Mouse (Mus musculus) splenic B cell, adult 2 months (primary cell): ENCODE data around the gene Slc25a26.

Source experiments
- DNase-seq: peaks from one replicate; pipeline ENCODE4 v3.0.0-alpha.2; 2011; ENCODE audit warnings: low read depth, low spot score
- H3K27me3 ChIP-seq: 2 replicates; pipeline ENCODE4 v1.6.1; 2012; ENCODE audit warnings: mild to moderate bottlenecking, low read length, moderate library complexity, mixed read lengths; ENCODE audit not compliant: control insufficient read depth, poor library complexity, insufficient read depth, severe bottlenecking
- H3K36me3 ChIP-seq: 2 replicates; pipeline ENCODE4 v1.6.1; 2012; ENCODE audit warnings: mild to moderate bottlenecking, low read length, moderate library complexity, mixed read lengths; ENCODE audit not compliant: control insufficient read depth, poor library complexity, insufficient read depth, severe bottlenecking

Gene Slc25a26

DNA sequence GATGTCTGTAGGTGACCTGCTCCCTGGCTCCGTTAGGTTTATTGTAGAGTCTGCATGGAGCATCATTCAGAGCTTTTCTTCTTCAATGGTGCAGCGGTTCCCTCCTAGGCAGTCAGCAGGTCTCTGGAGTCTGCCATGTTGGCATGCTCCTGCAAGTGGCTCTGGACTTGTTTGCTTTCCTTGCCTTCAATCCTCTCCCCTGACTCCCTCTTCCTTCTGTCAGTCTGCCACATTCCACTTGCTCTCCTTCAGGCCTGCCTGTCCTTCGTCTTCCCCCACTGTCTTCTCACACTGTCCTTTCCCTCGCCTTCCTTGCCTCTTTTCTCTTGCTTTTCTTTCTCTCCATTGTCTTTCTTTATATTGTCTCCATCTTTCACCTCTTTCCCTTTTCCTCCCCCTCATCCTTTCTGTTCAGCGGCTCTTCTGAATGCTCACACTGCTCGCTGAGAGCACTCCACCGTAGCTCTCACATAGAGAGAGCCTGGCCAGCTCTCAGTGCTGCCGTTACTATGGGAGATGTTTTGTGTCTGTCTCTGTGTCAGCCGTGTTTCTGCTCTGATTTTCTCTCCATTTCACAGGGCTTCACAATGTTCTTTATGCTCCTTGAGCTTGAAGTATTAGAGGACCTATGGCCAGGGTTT is 75.5 kb downstream of the Slc25a26 start:
- H3K27me3 ChIP-seq = no peaks in the 10 kb centered on the region
- DNase-seq = no peak

GRCm38 (mm10) chr6:94577991-94578390 is 77.9 kb downstream of the Slc25a26 start:
- no peak for DNase-seq
- Histone ChIP-seq H3K36me3 (no peaks in the 10 kb centered on the region), H3K27me3 (no peaks in the 10 kb centered on the region)

More for the DNA sequence above, 75.5 kb downstream of the Slc25a26 start:
- no peaks in the 10 kb centered on the region for H3K36me3 ChIP-seq

- DNase-seq = no peak
- Histone ChIP-seq H3K36me3 (no peaks in the 10 kb centered on the region), H3K27me3 (no peaks in the 10 kb centered on the region)
These were observed 81.9 kb downstream of the Slc25a26 start for GRCm38 (mm10) chr6:94582055-94582454.

GRCm38 (mm10) chr6:94584147-94584695 is 84.1 kb downstream of the Slc25a26 start:
- DNase-seq = no peak
- no peaks in the 10 kb centered on the region for H3K27me3 ChIP-seq
- no peaks in the 10 kb centered on the region for H3K36me3 ChIP-seq

DNA sequence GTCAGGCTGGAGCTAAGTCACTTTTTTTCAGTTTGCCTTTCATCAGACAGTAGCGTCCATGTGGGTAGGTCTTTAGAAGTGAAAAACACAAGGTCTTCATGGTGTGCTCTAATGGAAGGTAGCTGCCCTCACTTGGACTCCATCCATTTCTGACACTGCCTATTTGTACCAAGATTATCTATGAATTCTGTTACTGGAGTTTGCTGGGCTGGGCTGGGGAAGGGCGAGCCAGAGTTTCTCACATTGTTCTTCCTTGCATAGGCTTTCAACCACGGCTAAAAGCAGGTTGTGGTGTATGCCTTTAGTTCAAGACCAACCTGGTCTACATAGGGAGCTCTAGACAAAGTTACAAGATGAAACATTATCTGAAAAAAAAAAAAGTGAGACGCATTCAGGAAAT is 84.8 kb downstream of the Slc25a26 start:
- Histone ChIP-seq H3K36me3 (no peaks in the 10 kb centered on the region), H3K27me3 (no peaks in the 10 kb centered on the region)
- DNase-seq = no peak

DNA sequence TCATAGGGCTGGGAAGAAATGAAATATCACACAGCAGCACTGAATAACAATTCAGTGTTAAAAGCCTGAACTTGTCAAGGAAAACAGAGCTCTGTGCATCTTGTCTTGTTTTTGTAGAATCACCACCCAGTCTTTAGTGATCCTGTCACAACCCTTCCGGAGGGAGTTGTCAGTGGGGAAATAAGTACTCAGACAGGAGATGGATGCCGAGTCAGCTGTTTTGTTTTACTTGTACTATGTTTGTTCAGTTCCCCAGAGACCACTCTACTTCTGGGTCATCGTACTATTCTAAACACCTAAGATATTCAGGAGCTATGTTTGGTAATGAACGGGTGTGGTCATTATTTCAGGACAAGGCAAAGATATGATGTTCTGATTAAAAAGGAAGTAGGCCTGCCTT is 88.2 kb downstream of the Slc25a26 start:
- Histone ChIP-seq H3K27me3 (no peaks in the 10 kb centered on the region), H3K36me3 (no peaks in the 10 kb centered on the region)
- DNase-seq = no peak

DNA sequence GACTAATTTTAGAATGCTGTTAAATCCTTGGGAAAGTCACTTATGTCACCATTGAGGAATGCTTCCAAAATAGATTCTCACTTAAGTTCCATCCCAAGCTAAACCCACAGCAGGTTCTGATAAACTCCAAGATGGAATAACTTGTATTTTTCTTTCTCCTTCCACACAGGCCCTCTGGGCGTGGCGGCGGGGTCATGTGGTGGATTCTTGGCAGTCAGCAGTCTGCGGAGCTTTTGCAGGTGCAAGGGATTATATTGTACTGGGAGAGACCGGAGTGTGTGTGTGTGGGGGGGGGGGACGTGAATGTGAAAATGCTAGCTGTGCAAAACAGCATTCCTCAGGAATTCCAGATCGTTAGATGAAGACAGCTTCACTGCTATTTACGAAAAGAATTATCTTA is 92.1 kb downstream of the Slc25a26 start:
- H3K36me3 ChIP-seq = no peaks in the 10 kb centered on the region
- no peaks in the 10 kb centered on the region for H3K27me3 ChIP-seq
- DNase-seq = no peak

GRCm38 (mm10) chr6:94592710-94593109 is 92.6 kb downstream of the Slc25a26 start:
- Histone ChIP-seq H3K36me3 (no peaks in the 10 kb centered on the region), H3K27me3 (no peaks in the 10 kb centered on the region)
- no peak for DNase-seq

DNA sequence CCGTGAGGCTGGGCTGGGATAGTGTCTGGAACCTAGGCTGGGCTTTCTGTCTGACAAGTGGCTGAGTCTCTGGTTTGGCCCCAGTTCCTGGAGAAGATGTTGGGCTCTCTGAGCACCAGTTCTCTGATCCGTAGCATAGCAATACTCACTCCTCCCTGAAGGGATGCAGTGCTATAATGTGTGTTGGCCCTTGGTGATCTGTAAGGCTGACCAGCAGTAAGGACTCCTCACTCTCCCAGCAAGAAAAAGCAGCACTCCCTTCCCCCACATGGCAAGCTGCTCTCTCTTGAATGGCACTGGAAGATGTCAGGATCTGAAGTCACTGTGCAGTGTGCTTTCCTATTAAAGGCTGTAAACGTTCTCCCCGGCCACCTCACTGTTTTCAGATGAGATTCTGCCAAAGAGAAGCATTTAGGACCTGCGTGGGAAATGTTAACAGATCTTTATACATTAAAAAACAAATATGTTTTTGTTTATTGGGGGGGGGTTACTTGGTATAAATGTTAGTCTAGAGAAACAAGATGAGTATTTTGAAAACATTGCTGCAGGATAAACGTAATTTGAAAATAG is 94.0 kb downstream of the Slc25a26 start:
- no peak for DNase-seq
- no peaks in the 10 kb centered on the region for H3K27me3 ChIP-seq
- no peaks in the 10 kb centered on the region for H3K36me3 ChIP-seq

- H3K27me3 ChIP-seq = no peaks in the 10 kb centered on the region
- DNase-seq = no peak
- no peaks in the 10 kb centered on the region for H3K36me3 ChIP-seq
These were observed 94.6 kb downstream of the Slc25a26 start for GRCm38 (mm10) chr6:94594711-94595110.

GRCm38 (mm10) chr6:94595206-94595605 is 95.1 kb downstream of the Slc25a26 start:
- no peaks in the 10 kb centered on the region for H3K36me3 ChIP-seq
- no peaks in the 10 kb centered on the region for H3K27me3 ChIP-seq

GRCm38 (mm10) chr6:94596051-94596760 is 96.1 kb downstream of the Slc25a26 start:
- Histone ChIP-seq H3K36me3 (no peaks in the 10 kb centered on the region), H3K27me3 (no peaks in the 10 kb centered on the region)

More at GRCm38 (mm10) chr6:94595206-94595605, 95.1 kb downstream of the Slc25a26 start:
- no peak for DNase-seq

GRCm38 (mm10) chr6:94596761-94597485 is 96.8 kb downstream of the Slc25a26 start:
- H3K36me3 ChIP-seq = no peaks in the 10 kb centered on the region
- H3K27me3 ChIP-seq = no peaks in the 10 kb centered on the region
- DNase-seq = peak; percentile 45

More at GRCm38 (mm10) chr6:94596051-94596760, 96.1 kb downstream of the Slc25a26 start:
- no peak for DNase-seq

- H3K36me3 ChIP-seq = no peaks in the 10 kb centered on the region
- no peaks in the 10 kb centered on the region for H3K27me3 ChIP-seq
- DNase-seq = no peak
These were observed 98.3 kb downstream of the Slc25a26 start for GRCm38 (mm10) chr6:94598421-94598820.
